Mouse (Mus musculus) urinary bladder, postnatal 36 days (tissue): ENCODE measurements at regions not wholly inside any gene's neighbourhood (a gene's known extent, or its start where the extent isn't known, plus 50 kb on each side); places are given as distances from the start of the nearest gene placed in this dataset.

Experiments used
- DNase-seq, 2 experiments: peaks; one replicate each; pipeline ENCODE4 v3.0.0; 2022; ENCODE audit warnings: low spot score in 2 of 2, mixed read lengths in 1 of 2

- peak; percentile 9 to 10 for DNase-seq
Observed at GRCm38 (mm10) chr12:21899109-21899508, 481.7 kb upstream of the Ywhaq start.
